Mouse (Mus musculus): Measurements from ENCODE around the gene Ccdc27. TPM values are rescaled to one million over a fixed set of nuclear protein-coding genes. Genes with fewer than 3 reads are reported as not detected.

Gene Ccdc27
- polyA plus RNA-seq, 1 experiment from 2014 or later, result 0.13 TPM

GRCm38 (mm10) chr4:154024729-154025521, 17.6 kb downstream of the Ccdc27 start:
- peaks cover 47% of the 10 kb centered on the region for H3K36me3 ChIP-seq
- no peaks in the 10 kb centered on the region for H3K9me3 ChIP-seq (replicated peaks)
- H3K9ac ChIP-seq, result peak overlapping the region; percentile 93
- H3K4me2 ChIP-seq, result peak overlapping the region; percentile 91
- H3K27ac ChIP-seq, result peak overlapping the region; percentile 98
- peaks cover 74% of the 10 kb centered on the region for H3K4me1 ChIP-seq
- no peak for ATAC-seq
- H3K4me3 ChIP-seq, result peak overlapping the region; percentile 86
- no peaks in the 10 kb centered on the region for H3K27me3 ChIP-seq (replicated peaks)
- 4% methylated on average over 17 of the region's 17 CpGs for WGBS (ENCODE audit: insufficient replicate concordance)

- H3K27ac ChIP-seq, result peak overlapping the region; percentile 98
- peaks cover 77% of the 10 kb centered on the region for H3K4me1 ChIP-seq
- peak; percentile 88 for ATAC-seq
- peak overlapping the region; percentile 86 for H3K4me3 ChIP-seq
- H3K9me3 ChIP-seq (replicated peaks), result no peaks in the 10 kb centered on the region
- H3K4me2 ChIP-seq, result peak overlapping the region; percentile 91
- no peaks in the 10 kb centered on the region for H3K27me3 ChIP-seq (replicated peaks)
- peaks cover 57% of the 10 kb centered on the region for H3K36me3 ChIP-seq
- WGBS (ENCODE audit: insufficient replicate concordance), result 5% methylated on average over 8 of the region's 8 CpGs
- H3K9ac ChIP-seq, result peak overlapping the region; percentile 93
These were observed 18.5 kb downstream of the Ccdc27 start for GRCm38 (mm10) chr4:154023754-154024601.

- peak overlapping the region; percentile 91 for H3K4me2 ChIP-seq
- WGBS (ENCODE audit: insufficient replicate concordance), result 49% methylated on average over 4 of the region's 4 CpGs
- peak overlapping the region; percentile 86 for H3K4me3 ChIP-seq
- no peaks in the 10 kb centered on the region for H3K27me3 ChIP-seq (replicated peaks)
- H3K36me3 ChIP-seq, result peaks cover 63% of the 10 kb centered on the region
- ATAC-seq, result no peak
- H3K9ac ChIP-seq, result peak overlapping the region; percentile 93
- no peaks in the 10 kb centered on the region for H3K9me3 ChIP-seq (replicated peaks)
- peak overlapping the region; percentile 98 for H3K27ac ChIP-seq
- H3K4me1 ChIP-seq, result peaks cover 71% of the 10 kb centered on the region
These were observed 19.6 kb downstream of the Ccdc27 start for GRCm38 (mm10) chr4:154022844-154023243.

- 76% methylated on average over 4 of the region's 4 CpGs for WGBS (ENCODE audit: insufficient replicate concordance)
- peaks cover 66% of the 10 kb centered on the region for H3K36me3 ChIP-seq
- peak overlapping the region; percentile 86 for H3K4me3 ChIP-seq
- H3K27ac ChIP-seq, result peak overlapping the region; percentile 98
- no peak for ATAC-seq
- H3K9me3 ChIP-seq (replicated peaks), result no peaks in the 10 kb centered on the region
- peak overlapping the region; percentile 91 for H3K4me2 ChIP-seq
- peaks cover 67% of the 10 kb centered on the region for H3K4me1 ChIP-seq
- no peaks in the 10 kb centered on the region for H3K27me3 ChIP-seq (replicated peaks)
- H3K9ac ChIP-seq, result peak overlapping the region; percentile 93
These were observed 20.1 kb downstream of the Ccdc27 start for GRCm38 (mm10) chr4:154022407-154022806.

- Histone ChIP-seq H3K9ac (peak overlapping the region; percentile 93; the same call in 1 of the 2 replicates), H3K9me3 (replicated peaks) (no peaks in the 10 kb centered on the region), H3K4me2 (peak overlapping the region; percentile 91), H3K4me1 (peaks cover 57% of the 10 kb centered on the region), H3K27me3 (replicated peaks) (no peaks in the 10 kb centered on the region), H3K36me3 (peaks cover 76% of the 10 kb centered on the region), H3K27ac (peak overlapping the region; percentile 98), H3K4me3 (no peak overlapping the region)
- WGBS (ENCODE audit: insufficient replicate concordance), result 70% methylated on average over 9 of the region's 9 CpGs
- ATAC-seq, result no peak
These were observed 21.0 kb downstream of the Ccdc27 start for GRCm38 (mm10) chr4:154021432-154021831.

- Histone ChIP-seq H3K27ac (peak overlapping the region; percentile 98), H3K9me3 (replicated peaks) (no peaks in the 10 kb centered on the region), H3K27me3 (replicated peaks) (no peaks in the 10 kb centered on the region), H3K9ac (no peak overlapping the region), H3K36me3 (peaks cover 93% of the 10 kb centered on the region), H3K4me2 (no peak overlapping the region), H3K4me1 (peaks cover 47% of the 10 kb centered on the region), H3K4me3 (no peak overlapping the region)
- no peak for ATAC-seq
- whole genome bisulfite sequencing (ENCODE audit: insufficient replicate concordance), result 66% methylated on average over 7 of the region's 7 CpGs
These were observed 22.9 kb downstream of the Ccdc27 start for GRCm38 (mm10) chr4:154019571-154019970.

- Histone ChIP-seq H3K36me3 (peaks cover 74% of the 10 kb centered on the region), H3K4me2 (no peak overlapping the region), H3K27ac (no peak overlapping the region), H3K27me3 (replicated peaks) (no peaks in the 10 kb centered on the region), H3K9ac (no peak overlapping the region), H3K4me3 (no peak overlapping the region), H3K9me3 (replicated peaks) (no peaks in the 10 kb centered on the region), H3K4me1 (peaks cover 48% of the 10 kb centered on the region)
- 91% methylated on average over 11 of the region's 11 CpGs for WGBS (ENCODE audit: insufficient replicate concordance)
- no peak for ATAC-seq
These were observed 27.0 kb downstream of the Ccdc27 start for GRCm38 (mm10) chr4:154015476-154015875.

- Histone ChIP-seq H3K36me3 (peaks cover 44% of the 10 kb centered on the region), H3K27me3 (replicated peaks) (no peaks in the 10 kb centered on the region), H3K9me3 (replicated peaks) (no peaks in the 10 kb centered on the region), H3K4me2 (peak overlapping the region; percentile 94), H3K4me1 (peaks cover 41% of the 10 kb centered on the region), H3K27ac (peak overlapping the region; percentile 86), H3K4me3 (peak overlapping the region; percentile 100), H3K9ac (peak overlapping the region; percentile 94)
- ATAC-seq, result 0 out of 2 replicates have a peak, but pooled peaks have one; percentile 0
- WGBS (ENCODE audit: insufficient replicate concordance), result under 1% methylated on average over 55 of the region's 55 CpGs
These were observed 30.2 kb downstream of the Ccdc27 start for GRCm38 (mm10) chr4:154012132-154012882.

- Histone ChIP-seq H3K4me2 (peak within 1 kb of the TSS; percentile 94), H3K27ac (peak within 1 kb of the TSS; percentile 86), H3K36me3 (peaks cover 44% of the 10 kb centered on the region), H3K9me3 (replicated peaks) (no peaks in the 10 kb centered on the region), H3K27me3 (replicated peaks) (no peaks in the 10 kb centered on the region), H3K4me1 (peaks cover 41% of the 10 kb centered on the region), H3K4me3 (peak within 1 kb of the TSS; percentile 100), H3K9ac (peak within 1 kb of the TSS; percentile 94)
- WGBS (ENCODE audit: insufficient replicate concordance), result 0% methylated on average over 40 of the region's 59 CpGs
- peak; percentile 91 for ATAC-seq
These were observed 30.8 kb downstream of the Ccdc27 start, which contains the start of gene Lrrc47 for GRCm38 (mm10) chr4:154011646-154012089. Lrrc47 (plus strand) TSS chr4:154011731.

GRCm38 (mm10) chr4:154010907-154011645, 31.4 kb downstream of the Ccdc27 start:
- peak; percentile 65 for ATAC-seq
- Histone ChIP-seq H3K9ac (peak overlapping the region; percentile 94), H3K27me3 (replicated peaks) (no peaks in the 10 kb centered on the region), H3K4me1 (peaks cover 41% of the 10 kb centered on the region), H3K9me3 (replicated peaks) (no peaks in the 10 kb centered on the region), H3K27ac (peak overlapping the region; percentile 86), H3K36me3 (peaks cover 44% of the 10 kb centered on the region), H3K4me3 (peak overlapping the region; percentile 100), H3K4me2 (peak overlapping the region; percentile 94)
- WGBS (ENCODE audit: insufficient replicate concordance), result 24% methylated on average over 13 of the region's 13 CpGs

- peaks cover 47% of the 10 kb centered on the region for H3K36me3 ChIP-seq
- no peak for ATAC-seq
- H3K4me3 ChIP-seq, result no peak overlapping the region
- no peak overlapping the region for H3K4me2 ChIP-seq
- no peak overlapping the region for H3K9ac ChIP-seq
- peaks cover 16% of the 10 kb centered on the region for H3K4me1 ChIP-seq
- H3K27me3 ChIP-seq (replicated peaks), result no peaks in the 10 kb centered on the region
- H3K9me3 ChIP-seq (replicated peaks), result no peaks in the 10 kb centered on the region
- no peak overlapping the region for H3K27ac ChIP-seq
- WGBS (ENCODE audit: insufficient replicate concordance), result 71% methylated on average over 4 of the region's 4 CpGs
These were observed 34.7 kb downstream of the Ccdc27 start for GRCm38 (mm10) chr4:154007759-154008158.

All from liver, embryonic 12.5 days (tissue).